Mouse (Mus musculus) G1E-ER4 (cell line): ENCODE results near the gene Calhm3. TPM values are rescaled to one million over a fixed set of nuclear protein-coding genes. Genes with fewer than 3 reads are reported as not detected.

Experiments used
- GATA1 ChIP-seq: IDR thresholded peaks from one replicate; pipeline ENCODE4 v1.8.0; 2012; ENCODE audit warnings: low read length, inconsistent platforms
- polyA plus RNA-seq: library from polyadenylated mRNA; stranded (reverse); fragments of >175 nt; gene quantifications from 2 replicates; pipeline ENCODE4 v1.2.3, GENCODE M21; 2012

Gene Calhm3
- polyA plus RNA-seq, 1 experiment: not detected

- no peak for TF ChIP-seq GATA1
Measured at GRCm38 (mm10) chr19:47178001-47178400, 20.4 kb upstream of the Calhm3 start.

- no peak for TF ChIP-seq GATA1
Measured at GRCm38 (mm10) chr19:47176916-47177505, 19.4 kb upstream of the Calhm3 start.

GRCm38 (mm10) chr19:47175472-47175871 is 17.9 kb upstream of the Calhm3 start:
- no peak for TF ChIP-seq GATA1

GRCm38 (mm10) chr19:47174515-47174914 is 17.0 kb upstream of the Calhm3 start:
- TF ChIP-seq GATA1: no peak

GRCm38 (mm10) chr19:47168793-47169412 is 11.3 kb upstream of the Calhm3 start:
- no peak for TF ChIP-seq GATA1

GRCm38 (mm10) chr19:47168223-47168622 is 10.7 kb upstream of the Calhm3 start:
- TF ChIP-seq GATA1: no peak

GRCm38 (mm10) chr19:47167617-47168214 is 10.2 kb upstream of the Calhm3 start:
- TF ChIP-seq GATA1: no peak

GRCm38 (mm10) chr19:47166758-47167157 is 9.2 kb upstream of the Calhm3 start:
- no peak for TF ChIP-seq GATA1

GRCm38 (mm10) chr19:47163176-47163744 is 5.7 kb upstream of the Calhm3 start:
- TF ChIP-seq GATA1: no peak

GRCm38 (mm10) chr19:47161669-47162068 is 4.1 kb upstream of the Calhm3 start:
- no peak for TF ChIP-seq GATA1

GRCm38 (mm10) chr19:47153767-47154166 is 3.8 kb downstream of the Calhm3 start:
- TF ChIP-seq GATA1: no peak

GRCm38 (mm10) chr19:47152062-47152369 is 5.5 kb downstream of the Calhm3 start:
- no peak for TF ChIP-seq GATA1

GRCm38 (mm10) chr19:47151332-47152061 is 6.1 kb downstream of the Calhm3 start:
- TF ChIP-seq GATA1: no peak

GRCm38 (mm10) chr19:47149854-47150253 is 7.7 kb downstream of the Calhm3 start:
- no peak for TF ChIP-seq GATA1

- TF ChIP-seq GATA1: no peak
Measured at GRCm38 (mm10) chr19:47148267-47148847, 9.2 kb downstream of the Calhm3 start.

GRCm38 (mm10) chr19:47144154-47144553 is 13.4 kb downstream of the Calhm3 start, which contains the start of gene Calhm1:
TSS of gene Calhm1 (minus strand) at chr19:47144254.
- TF ChIP-seq GATA1: no peak

- no peak for TF ChIP-seq GATA1
Measured at GRCm38 (mm10) chr19:47142438-47142837, 15.1 kb downstream of the Calhm3 start.
